8 mouse cellular contexts compared by ENCODE assay signal in the genomic region with DNA sequence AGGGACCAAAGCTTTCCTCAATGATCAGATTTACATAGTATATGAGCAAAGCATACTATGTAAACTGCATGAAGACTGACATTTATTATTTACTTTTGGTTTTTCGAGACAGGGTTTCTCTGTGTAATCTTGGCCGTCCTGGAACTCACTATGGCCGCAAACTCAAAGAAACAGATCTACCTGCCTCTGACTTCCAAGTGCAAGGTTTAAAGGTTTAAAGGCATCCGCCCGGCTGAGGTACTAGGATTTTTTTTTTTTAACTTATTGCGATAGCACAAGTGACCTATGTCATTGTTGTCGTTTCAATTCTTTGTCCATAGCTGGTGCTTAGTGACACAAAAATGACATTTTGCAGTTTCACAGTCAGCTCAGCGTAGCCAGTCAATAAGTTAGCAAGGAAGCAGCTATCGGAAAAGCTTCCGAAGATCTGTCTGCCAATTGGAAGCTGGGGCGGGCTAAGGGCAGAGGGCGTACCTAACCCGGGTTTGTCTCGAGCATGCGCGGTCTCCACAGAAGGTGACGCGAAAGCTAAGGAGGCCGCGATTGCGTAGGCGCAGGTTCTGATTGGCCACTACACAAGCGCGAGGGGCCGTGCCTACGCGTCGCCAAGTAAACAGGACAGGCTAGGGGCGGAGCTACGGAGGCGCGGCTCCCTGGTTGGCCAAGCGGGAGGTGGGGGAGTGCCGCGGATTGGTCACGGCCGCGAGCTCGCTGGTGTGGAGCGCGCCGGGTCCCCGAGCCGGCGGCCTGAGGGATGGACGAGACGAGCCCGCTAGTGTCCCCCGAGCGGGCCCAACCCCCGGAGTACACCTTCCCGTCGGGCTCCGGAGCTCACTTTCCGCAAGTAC. TPM values are rescaled to one million over a fixed set of nuclear protein-coding genes. Genes with fewer than 3 reads are reported as not detected.
A peak's percentile ranks its signal among the peaks of the same experiment; 100 is the strongest.
DNase-seq lines count a peak whose midpoint lies in the region; ATAC-seq lines count a peak whose summit lies in the region.

TSS of gene Pi4k2a (plus strand) at position 723 of the 848 bp plus-strand sequence.

- peaks cover 18% of the 10 kb centered on the region for H3K36me3 ChIP-seq in heart, embryonic 13.5 days
- H3K36me3 ChIP-seq in liver, embryonic 12.5 days, result peaks cover 13% of the 10 kb centered on the region; the same call in 1 of the 2 replicates
- peaks cover 6% of the 10 kb centered on the region; the same call in 1 of the 2 replicates for H3K36me3 ChIP-seq in stomach, embryonic 15.5 days

- no peaks in the 10 kb centered on the region for H3K9me3 ChIP-seq in heart, embryonic 13.5 days
- no peaks in the 10 kb centered on the region for H3K9me3 ChIP-seq in liver, embryonic 12.5 days (replicated peaks)
- no peaks in the 10 kb centered on the region for H3K9me3 ChIP-seq in stomach, embryonic 15.5 days

- peak; percentile 100 for DNase-seq in CD4-positive, CD25-positive, alpha-beta regulatory T cell, adult 2 months (ENCODE audit: low read depth, low spot score)
- peak; percentile 98 for DNase-seq in fat pad, adult 2 months (ENCODE audit: extremely low read depth, low read depth, low spot score)
- DNase-seq in kidney, postnatal 10 days, result peak; percentile 99
- DNase-seq in natural killer cell, adult 2 months (ENCODE audit: low spot score in 2 of 2), result peak; percentile 98 to 99

- peak within 1 kb of the TSS; percentile 62 for H3K27ac ChIP-seq in brown adipose tissue, adult 24 weeks (replicated peaks; ENCODE audit: low read depth, low read length)
- H3K27ac ChIP-seq in heart, embryonic 13.5 days (replicated peaks), result peak within 1 kb of the TSS; percentile 91
- H3K27ac ChIP-seq in liver, embryonic 12.5 days, result peak within 1 kb of the TSS; percentile 93
- H3K27ac ChIP-seq in stomach, embryonic 15.5 days, result peak within 1 kb of the TSS; percentile 92

- peak; percentile 98 for ATAC-seq in heart, embryonic 13.5 days (ENCODE audit: extremely low read depth, insufficient number of reproducible peaks, low FRiP score, low TSS enrichment)
- peak; percentile 98 for ATAC-seq in liver, embryonic 12.5 days
- peak; percentile 98 for ATAC-seq in stomach, embryonic 15.5 days (ENCODE audit: insufficient read depth, low FRiP score, low read depth)

- peak within 1 kb of the TSS; percentile 79 for H3K4me2 ChIP-seq in heart, embryonic 13.5 days
- peak within 1 kb of the TSS; percentile 96 for H3K4me2 ChIP-seq in liver, embryonic 12.5 days
- H3K4me2 ChIP-seq in stomach, embryonic 15.5 days, result peak within 1 kb of the TSS; percentile 76

- peak within 1 kb of the TSS; percentile 75 for H3K4me3 ChIP-seq in brown adipose tissue, adult 24 weeks (ENCODE audit: insufficient read depth, low read depth, low read length)
- H3K4me3 ChIP-seq in heart, embryonic 13.5 days, result peak within 1 kb of the TSS; percentile 96
- peak within 1 kb of the TSS; percentile 99 for H3K4me3 ChIP-seq in liver, embryonic 12.5 days
- peak within 1 kb of the TSS; percentile 73 for H3K4me3 ChIP-seq in stomach, embryonic 15.5 days (replicated peaks)

- H3K27me3 ChIP-seq in heart, embryonic 13.5 days (replicated peaks), result no peaks in the 10 kb centered on the region
- H3K27me3 ChIP-seq in liver, embryonic 12.5 days (replicated peaks), result no peaks in the 10 kb centered on the region
- H3K27me3 ChIP-seq in stomach, embryonic 15.5 days (replicated peaks), result no peaks in the 10 kb centered on the region

- H3K9ac ChIP-seq in heart, embryonic 13.5 days, result peak within 1 kb of the TSS; percentile 91
- peak within 1 kb of the TSS; percentile 90 for H3K9ac ChIP-seq in liver, embryonic 12.5 days
- H3K9ac ChIP-seq in stomach, embryonic 15.5 days, result peak within 1 kb of the TSS; percentile 54

- H3K4me1 ChIP-seq in brown adipose tissue, adult 24 weeks (ENCODE audit: control insufficient read depth, insufficient read depth, insufficient read length, low read length), result peaks cover 3% of the 10 kb centered on the region; the same call in 1 of the 2 replicates
- H3K4me1 ChIP-seq in heart, embryonic 13.5 days, result peaks cover 30% of the 10 kb centered on the region
- peaks cover 47% of the 10 kb centered on the region for H3K4me1 ChIP-seq in liver, embryonic 12.5 days
- H3K4me1 ChIP-seq in stomach, embryonic 15.5 days, result peaks cover 21% of the 10 kb centered on the region

- WGBS in heart, embryonic 13.5 days, result under 1% methylated on average over 55 of the region's 55 CpGs
- 1% methylated on average over 54 of the region's 55 CpGs for WGBS in liver, embryonic 12.5 days (ENCODE audit: insufficient replicate concordance)
- under 1% methylated on average over 55 of the region's 55 CpGs for WGBS in stomach, embryonic 15.5 days

RNA-seq across cellular contexts. Expression of gene Pi4k2a, which starts in this region (rescaled TPM):
- 14.4 and 21.6 TPM in 2 replicates for polyA plus RNA-seq in brown adipose tissue, adult 24 weeks (2012; ENCODE audit: insufficient read depth, insufficient read length, missing spikeins)
- polyA plus RNA-seq in heart, embryonic 13.5 days (2015; fragmentation: Nextera tagmentation; extraction: Ambion mirVana), result 14.5 and 16.9 TPM in 2 replicates
- polyA plus RNA-seq in liver, embryonic 12.5 days (2016; fragmentation: Nextera tagmentation; extraction: Ambion mirVana), result 17.3 and 18.7 TPM in 2 replicates
- 22.0 and 24.0 TPM in 2 replicates for polyA plus RNA-seq in stomach, embryonic 15.5 days (2015; fragmentation: Nextera tagmentation; extraction: Ambion mirVana)

Comparison
In these comparisons a context has a peak if more than half of its experiments do, and no peak if none do; other contexts are left out.
1. Peak in every context shown above with its lines: DNase-seq, ATAC-seq, H3K4me3 ChIP-seq and H3K27ac ChIP-seq.